Mouse (Mus musculus): Measurements from ENCODE around the gene Hnrnpl. TPM values are rescaled to one million over a fixed set of nuclear protein-coding genes. Genes with fewer than 3 reads are reported as not detected.

The Hnrnpl gene
- polyA plus RNA-seq, 1 experiment: 346 TPM

Other genes starting within 250 kb of the Hnrnpl start
- gene Samd4b, start 210.4 kb upstream of the Hnrnpl start, polyA plus RNA-seq (2012; rRNA removed): 49.9 and 54.5 TPM in 2 replicates
- 24.7 and 31.3 TPM in 2 replicates for gene Pak4, start 210.4 kb upstream of the Hnrnpl start, polyA plus RNA-seq (2012; rRNA removed)
- not detected in 2 replicates for gene Acp7, start 177.2 kb upstream of the Hnrnpl start, polyA plus RNA-seq (2012; rRNA removed)
- gene Fbxo27, start 115.7 kb upstream of the Hnrnpl start, polyA plus RNA-seq (2012; rRNA removed): 9.4 and 12.6 TPM in 2 replicates
- 6.1 and 6.8 TPM in 2 replicates for gene Fbxo17, start 91.7 kb upstream of the Hnrnpl start, polyA plus RNA-seq (2012; rRNA removed)
- 53.5 and 59.2 TPM in 2 replicates for gene Mrps12, start 66.7 kb upstream of the Hnrnpl start, polyA plus RNA-seq (2012; rRNA removed)
- 9.9 and 10.6 TPM in 2 replicates for gene Sars2, start 66.5 kb upstream of the Hnrnpl start, polyA plus RNA-seq (2012; rRNA removed)
- 0.06 TPM in 1 of 2 replicates, not detected in the other for gene Ccer2, start 52.4 kb upstream of the Hnrnpl start, polyA plus RNA-seq (2012; rRNA removed)
- gene Sirt2, start 41.8 kb upstream of the Hnrnpl start, polyA plus RNA-seq (2012; rRNA removed): 84.7 and 100 TPM in 2 replicates
- 16.4 and 18.6 TPM in 2 replicates for gene Nfkbib, start 41.0 kb upstream of the Hnrnpl start, polyA plus RNA-seq (2012; rRNA removed)
- 2.6 and 4.1 TPM in 2 replicates for gene Rinl, start 19.6 kb upstream of the Hnrnpl start, polyA plus RNA-seq (2012; rRNA removed)
- 246 and 303 TPM in 2 replicates for gene Ech1, start 16.7 kb downstream of the Hnrnpl start, polyA plus RNA-seq (2012; rRNA removed)
- gene Lgals4, start 25.3 kb downstream of the Hnrnpl start, polyA plus RNA-seq (2012; rRNA removed): 29.4 and 39.9 TPM in 2 replicates
- 1.3 and 3.6 TPM in 2 replicates for gene Lgals7, start 55.3 kb downstream of the Hnrnpl start, polyA plus RNA-seq (2012; rRNA removed)
- 0.66 and 0.73 TPM in 2 replicates for gene Capn12, start 72.9 kb downstream of the Hnrnpl start, polyA plus RNA-seq (2012; rRNA removed)
- gene Actn4, start 153.8 kb downstream of the Hnrnpl start, polyA plus RNA-seq (2012; rRNA removed): 285 and 345 TPM in 2 replicates
- gene Eif3k, start 173.3 kb downstream of the Hnrnpl start, polyA plus RNA-seq (2012; rRNA removed): 368 and 380 TPM in 2 replicates
- 3.6 and 3.8 TPM in 2 replicates for gene Map4k1, start 173.5 kb downstream of the Hnrnpl start, polyA plus RNA-seq (2012; rRNA removed)